Mouse (Mus musculus) cerebellum, postnatal 10 days (tissue): ENCODE measurements around the gene Foxe3.

Experiments
- DNase-seq, 2 experiments: peaks; one replicate each; pipeline ENCODE4 v3.0.0; 2021; ENCODE audit warnings: mixed read lengths in 2 of 2

The Foxe3 gene

DNA sequence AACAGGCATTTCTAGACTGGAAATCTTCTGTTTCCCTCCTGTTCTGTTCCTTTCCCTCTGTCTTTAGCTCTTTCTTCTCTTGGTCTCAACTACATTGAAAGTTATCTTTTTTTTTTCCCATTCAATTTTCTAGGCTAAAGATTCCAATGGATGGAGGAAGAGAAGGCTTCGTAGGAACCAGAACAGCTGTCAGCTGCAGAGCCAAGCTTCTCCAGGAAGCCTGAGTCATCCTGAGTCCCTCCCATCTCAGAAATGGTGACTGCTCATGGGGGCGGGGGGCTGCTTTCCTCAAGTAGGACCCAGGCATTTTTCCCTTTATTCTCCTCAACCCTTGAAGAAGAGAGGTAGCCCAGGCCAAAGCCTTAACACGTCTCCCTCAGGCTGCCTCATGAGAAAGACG, 9.8 kb downstream of the Foxe3 start:
- no peak for DNase-seq

GRCm38 (mm10) chr4:114913594-114913962, 12.2 kb downstream of the Foxe3 start:
- peak; percentile 81 to 85 for DNase-seq

DNA sequence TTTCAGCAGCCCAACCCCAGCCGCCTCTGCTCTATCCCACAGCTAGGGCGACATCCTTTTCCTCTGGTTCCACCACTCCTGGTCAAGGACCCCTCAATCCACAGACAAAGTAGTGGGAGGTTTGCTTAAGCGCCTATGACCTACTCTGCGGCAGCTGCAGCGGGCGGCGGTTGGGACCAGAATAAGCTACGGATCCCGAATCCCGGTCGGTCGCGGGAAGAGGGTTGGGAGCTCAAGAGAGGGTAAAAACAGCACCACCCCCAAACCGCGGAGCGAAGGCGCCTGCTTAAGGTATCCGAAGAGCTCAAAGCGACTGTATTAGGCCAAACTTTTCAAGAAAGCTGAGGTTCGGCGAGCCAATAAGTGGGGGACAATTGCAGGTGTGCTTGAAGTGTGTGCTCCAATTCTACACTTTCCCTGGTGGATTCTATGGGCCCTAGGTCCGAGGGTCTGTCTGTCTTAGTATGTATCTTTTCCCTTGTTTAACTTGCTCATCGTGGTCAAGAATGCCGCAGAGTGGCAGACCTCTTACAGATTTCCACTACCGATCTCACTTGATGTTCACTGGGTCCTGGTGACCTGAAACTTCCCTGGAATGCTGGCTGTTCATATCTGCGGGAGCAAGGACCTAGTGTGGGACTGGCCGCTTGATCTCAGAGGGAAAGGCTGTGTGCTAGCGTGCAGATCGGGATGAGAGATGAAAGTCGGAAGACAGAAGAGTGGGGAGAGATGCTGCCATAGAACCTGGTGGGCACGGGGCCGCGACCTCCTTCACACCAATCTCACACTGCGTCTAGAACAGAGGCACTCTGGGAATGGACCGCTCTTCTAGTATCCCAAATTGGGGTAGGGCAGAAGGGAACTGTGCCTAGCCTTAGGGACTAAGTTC, 12.9 kb downstream of the Foxe3 start:
- no peak for DNase-seq

- peak in 1 of 2 experiments; percentile 41 for DNase-seq
Measured at GRCm38 (mm10) chr4:114909602-114910484, 16.0 kb downstream of the Foxe3 start.

GRCm38 (mm10) chr4:114908829-114909601, 16.8 kb downstream of the Foxe3 start, which contains the start of gene Foxd2:
Gene Foxd2, minus strand, starts transcription at chr4:114908873.
- DNase-seq: peak; percentile 93

GRCm38 (mm10) chr4:114907951-114908828, 17.6 kb downstream of the Foxe3 start:
- DNase-seq: peak; percentile 29 to 52

GRCm38 (mm10) chr4:114907056-114907917, 18.5 kb downstream of the Foxe3 start:
- peak in 1 of 2 experiments; percentile 40 for DNase-seq

DNA sequence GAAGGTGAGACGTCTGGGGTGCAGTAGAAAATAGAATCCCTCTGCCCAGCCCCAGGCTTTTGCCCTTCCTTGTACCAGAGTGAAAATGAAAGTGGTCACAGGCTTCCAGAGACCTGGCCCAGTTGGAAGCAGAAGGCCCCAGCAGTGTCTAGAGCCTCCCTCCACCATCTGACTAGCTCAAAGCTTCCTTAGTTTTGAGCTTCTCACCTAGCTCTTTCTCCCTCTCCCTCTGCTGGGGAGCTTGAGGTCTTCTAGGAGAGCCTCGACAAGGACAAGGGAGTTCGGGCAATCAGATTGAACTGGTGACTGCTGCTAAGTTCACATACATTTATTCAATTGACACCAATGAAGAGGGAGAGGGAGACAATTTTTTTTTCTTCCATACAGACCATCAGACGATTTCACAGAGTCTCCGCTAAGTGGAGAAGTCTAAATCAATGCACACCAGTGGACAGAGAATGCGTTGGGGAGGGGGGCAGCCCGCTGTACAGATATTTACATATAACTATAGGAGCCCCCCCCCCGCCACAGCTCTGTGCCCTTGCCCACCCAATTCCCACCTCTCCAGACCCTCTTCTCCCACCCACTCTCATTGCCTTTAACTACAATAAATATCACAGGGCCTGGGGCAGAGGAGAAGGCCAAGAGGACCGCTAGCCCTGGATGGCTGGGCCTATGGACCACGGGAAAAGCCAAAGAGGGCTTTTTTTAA, 19.7 kb downstream of the Foxe3 start:
- DNase-seq: no peak

- DNase-seq: no peak
Measured at GRCm38 (mm10) chr4:114905501-114905900, 20.3 kb downstream of the Foxe3 start.

- peak in 1 of 2 experiments; percentile 52 for DNase-seq
Measured at GRCm38 (mm10) chr4:114903422-114903782, 22.4 kb downstream of the Foxe3 start.

DNA sequence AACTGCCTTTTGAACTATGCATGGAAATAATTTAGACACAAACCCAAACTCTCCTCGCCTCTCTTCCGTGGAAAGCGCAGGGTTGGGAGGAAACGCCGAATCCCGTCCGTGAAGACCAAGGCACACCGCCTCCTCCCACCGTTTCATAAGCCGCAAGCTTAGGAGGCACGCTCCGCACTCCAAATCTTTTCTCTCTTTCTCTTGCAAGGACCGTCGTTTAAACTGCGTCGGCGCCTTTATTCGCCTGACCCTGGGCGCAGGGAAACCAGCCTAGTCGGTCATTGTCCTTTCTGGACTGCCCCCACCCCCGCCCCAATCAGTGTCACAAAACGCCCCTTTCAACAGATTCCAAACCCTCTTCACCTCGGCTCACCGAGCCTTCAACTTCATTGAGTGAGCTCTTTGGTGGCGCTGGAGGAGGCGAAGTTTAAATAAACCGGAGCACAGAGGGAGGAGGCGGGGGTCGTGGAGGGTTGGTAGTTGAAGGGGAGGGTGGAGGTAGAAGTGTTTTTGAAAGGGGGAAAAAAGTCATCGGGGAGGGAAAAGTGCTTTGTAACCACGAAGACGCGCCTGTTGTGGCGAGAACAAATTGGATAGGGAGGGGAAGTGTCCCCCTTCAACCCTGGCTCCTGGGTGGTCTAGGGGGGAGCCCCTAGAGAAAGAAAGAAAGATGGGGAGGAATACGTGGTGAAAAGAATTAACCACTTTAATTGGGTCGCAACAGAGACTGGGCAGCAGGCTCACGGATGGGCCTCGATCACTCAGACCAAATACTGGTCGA, 23.0 kb downstream of the Foxe3 start:
- peak in 1 of 2 experiments; percentile 43 for DNase-seq

DNA sequence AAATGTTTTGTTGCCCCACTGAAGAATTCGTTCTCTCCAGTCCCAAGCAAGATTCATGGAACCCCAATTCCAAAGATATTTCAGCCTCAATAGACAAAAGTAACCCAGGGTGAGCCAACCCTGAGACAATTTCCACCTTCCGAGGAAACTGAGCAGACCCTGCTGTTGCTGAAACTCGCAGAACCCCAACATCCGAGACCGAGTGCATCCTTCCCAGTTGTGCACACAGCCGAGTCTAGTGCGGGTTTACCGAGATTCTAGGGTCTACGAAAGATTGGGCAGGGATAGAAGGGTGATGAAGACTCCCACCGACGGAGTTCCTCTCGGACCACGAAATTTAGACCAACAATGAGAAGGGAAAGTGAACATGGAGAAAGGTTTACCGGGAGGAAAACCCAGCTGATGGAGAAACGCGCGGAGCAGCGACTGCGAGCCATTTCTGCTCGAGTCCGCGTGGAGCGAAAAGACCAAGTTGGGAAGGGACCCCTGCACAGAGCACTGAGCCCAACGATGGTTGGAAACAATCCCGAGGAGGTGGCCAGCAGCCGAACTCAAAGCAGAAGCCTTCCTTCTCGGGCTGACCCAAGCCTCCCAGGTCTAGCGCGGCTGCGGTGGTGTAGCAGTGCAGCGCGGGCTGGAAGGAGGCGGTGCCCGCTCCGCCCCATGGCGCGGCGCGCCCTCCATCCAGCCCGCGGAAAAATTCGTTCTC, 24.0 kb downstream of the Foxe3 start:
- DNase-seq: peak; percentile 44 to 51

DNA sequence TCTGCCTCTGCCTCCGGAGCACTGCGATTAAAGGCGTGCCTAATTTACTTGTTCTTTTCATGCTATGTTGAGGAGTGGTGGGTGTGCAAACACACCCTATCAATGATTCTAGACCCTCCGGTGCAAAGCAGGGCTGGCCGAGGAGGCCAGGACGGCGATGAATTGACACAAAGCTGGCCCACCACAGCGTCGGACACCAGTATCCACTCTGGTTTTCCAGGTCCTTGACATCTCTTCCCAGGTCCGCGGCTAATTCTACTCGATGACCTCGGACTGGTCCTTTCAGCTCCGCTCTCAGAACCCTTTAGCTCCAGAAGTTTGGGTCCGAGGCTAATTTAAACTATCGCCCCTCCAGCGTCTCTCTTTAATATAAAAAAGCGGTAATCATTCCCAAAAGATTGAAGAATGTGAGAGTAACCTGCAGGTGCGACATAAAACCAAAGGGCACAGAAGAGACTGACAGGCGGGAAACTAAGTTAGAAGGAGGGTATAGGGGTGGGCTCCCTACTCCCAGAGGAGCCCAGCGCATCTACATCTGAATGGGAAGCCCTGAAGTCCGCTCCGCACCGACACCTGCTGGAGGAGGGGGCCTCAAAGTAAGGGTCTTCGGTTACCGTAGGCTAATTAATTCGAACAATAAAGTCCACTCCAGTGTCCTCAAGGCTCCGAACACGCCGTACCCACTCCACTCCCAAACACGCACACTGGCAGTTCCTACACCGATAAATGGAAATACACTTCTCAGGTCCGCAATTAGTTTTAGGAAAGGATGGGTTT, 24.8 kb downstream of the Foxe3 start:
- DNase-seq: no peak

- DNase-seq: no peak
Measured at GRCm38 (mm10) chr4:114899885-114900284, 25.9 kb downstream of the Foxe3 start.

- DNase-seq: peak; percentile 55 to 63
Measured at GRCm38 (mm10) chr4:114897853-114898252, 28.0 kb downstream of the Foxe3 start.

GRCm38 (mm10) chr4:114882232-114882631, 43.6 kb downstream of the Foxe3 start:
- no peak for DNase-seq

DNA sequence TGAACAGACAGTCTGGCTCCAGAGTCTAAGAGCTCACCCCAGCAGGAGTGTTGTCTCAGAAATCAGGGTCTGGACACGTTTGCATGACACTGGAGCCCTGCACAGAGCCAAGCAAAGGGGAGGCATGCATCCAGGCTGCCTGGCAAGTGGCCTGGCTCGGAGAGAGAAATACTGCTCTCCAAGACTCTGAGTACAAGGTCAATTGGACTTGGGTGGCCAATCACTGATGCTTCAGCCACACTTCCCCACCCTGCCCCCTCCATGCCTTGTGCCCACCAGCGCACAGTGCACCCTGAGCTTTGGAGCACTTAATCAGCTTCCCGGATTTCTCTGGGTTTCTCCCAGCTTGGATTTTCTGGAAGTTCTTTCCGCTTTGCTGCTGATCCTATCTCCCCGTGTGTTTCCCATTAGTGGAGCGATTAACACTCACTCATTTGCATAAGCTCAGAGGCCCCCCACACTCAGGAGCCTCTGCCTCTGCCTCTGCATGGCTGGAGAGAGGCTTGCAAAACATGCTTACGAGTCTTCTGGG, 49.3 kb downstream of the Foxe3 start:
- DNase-seq: peak; percentile 51 to 76
